Mouse (Mus musculus) MEL (cell line): ENCODE data around the gene Rnf141. TPM values are rescaled to one million over a fixed set of nuclear protein-coding genes. Genes with fewer than 3 reads are reported as not detected.

ENCODE experiments used
- DNase-seq: peaks from one replicate; pipeline ENCODE4 v3.0.0; 2011; ENCODE audit warnings: low read depth, low spot score
- H3K27ac ChIP-seq: 2 replicates; pipeline ENCODE4 v1.5.1; 2012; ENCODE audit warnings: low read depth, mild to moderate bottlenecking, control low read depth, low read length, moderate library complexity; ENCODE audit not compliant: control insufficient read depth
- H3K27me3 ChIP-seq, 2 experiments: fragments of 150-350 bp in 1 of 2; sonication (generic) in 1 of 2; 2 replicates each; pipeline ENCODE4 v1.6.1; 2012; ENCODE audit warnings: low read length in 2 of 2, mild to moderate bottlenecking in 2 of 2, improper control_type of control experiment in 1 of 2, moderate library complexity in 1 of 2; ENCODE audit not compliant: insufficient read depth in 2 of 2, control insufficient read depth in 1 of 2
- H3K36me3 ChIP-seq, 2 experiments: 2 replicates each; pipeline ENCODE4 v1.6.1; 2012 to 2014; ENCODE audit warnings: low read length in 2 of 2, improper control_type of control experiment in 1 of 2, inconsistent platforms in 1 of 2, mild to moderate bottlenecking in 1 of 2; ENCODE audit not compliant: insufficient read depth in 2 of 2, control insufficient read depth in 1 of 2
- H3K4me1 ChIP-seq, 2 experiments: fragments of 150-350 bp in 1 of 2; sonication (generic) in 1 of 2; 2 replicates each; pipeline ENCODE4 v1.6.1; 2012; ENCODE audit warnings: low read length in 2 of 2, improper control_type of control experiment in 1 of 2, mild to moderate bottlenecking in 1 of 2; ENCODE audit not compliant: insufficient read depth in 2 of 2, control insufficient read depth in 1 of 2
- H3K4me3 ChIP-seq, 2 experiments: fragments of 150-350 bp in 1 of 2; sonication (generic) in 1 of 2; 2 replicates each; pipeline ENCODE4 v1.5.1; 2012; ENCODE audit warnings: low read depth in 2 of 2, low read length in 2 of 2, mild to moderate bottlenecking in 2 of 2, moderate library complexity in 2 of 2, control low read depth in 1 of 2, improper control_type of control experiment in 1 of 2; ENCODE audit not compliant: control insufficient read depth in 1 of 2, insufficient read depth in 1 of 2
- H3K79me2 ChIP-seq: 2 replicates; pipeline ENCODE4 v1.6.1; 2012; ENCODE audit warnings: mild to moderate bottlenecking, low read length, moderate library complexity; ENCODE audit not compliant: control insufficient read depth, poor library complexity, insufficient read depth
- H3K9ac ChIP-seq: 2 replicates; pipeline ENCODE4 v1.6.1; 2012; ENCODE audit warnings: low read depth, mild to moderate bottlenecking, control low read depth, low read length, moderate library complexity; ENCODE audit not compliant: control insufficient read depth, poor library complexity, severe bottlenecking
- H3K9me3 ChIP-seq: fragments of 150-350 bp; sonication (generic); replicated peaks from 2 replicates; pipeline ENCODE4 v1.6.1; 2012; ENCODE audit warnings: mild to moderate bottlenecking, low read length, improper control_type of control experiment, moderate library complexity; ENCODE audit not compliant: insufficient read depth
- BHLHE40 ChIP-seq: IDR thresholded peaks from 2 replicates; pipeline ENCODE4 v1.6.1; 2012; ENCODE audit warnings: low read depth, mild to moderate bottlenecking, inconsistent platforms, low read length, improper control_type of control experiment, borderline replicate concordance
- CHD1 ChIP-seq: IDR thresholded peaks from 2 replicates; pipeline ENCODE4 v1.6.1; 2012; ENCODE audit warnings: low read depth, mild to moderate bottlenecking, inconsistent platforms, low read length, improper control_type of control experiment
- CHD2 ChIP-seq: IDR thresholded peaks from 2 replicates; pipeline ENCODE4 v1.6.1; 2011; ENCODE audit warnings: low read length, improper control_type of control experiment
- CTCF ChIP-seq, 3 experiments: IDR thresholded peaks in 2 of 3; conservative IDR thresholded peaks in 1 of 3; 2 replicates each; pipeline ENCODE4 v1.5.1; 2011 to 2012; ENCODE audit warnings: low read length in 3 of 3, low read depth in 2 of 3, mild to moderate bottlenecking in 2 of 3, improper control_type of control experiment in 1 of 3, inconsistent platforms in 1 of 3, mixed read lengths in 1 of 3, moderate library complexity in 1 of 3; ENCODE audit not compliant: control insufficient read depth in 1 of 3, insufficient read depth in 1 of 3, poor library complexity in 1 of 3, severe bottlenecking in 1 of 3
- ELF1 ChIP-seq: IDR thresholded peaks from 2 replicates; pipeline ENCODE4 v1.6.1; 2014; ENCODE audit warnings: low read depth, mild to moderate bottlenecking, inconsistent platforms, low read length, improper control_type of control experiment, moderate library complexity
- EP300 ChIP-seq, 2 experiments: IDR thresholded peaks; 2 replicates each; pipeline ENCODE4 v1.6.1; 2011; ENCODE audit warnings: improper control_type of control experiment in 2 of 2, low read length in 2 of 2, low read depth in 1 of 2, mild to moderate bottlenecking in 1 of 2
- ETS1 ChIP-seq: IDR thresholded peaks from 2 replicates; pipeline ENCODE4 v1.6.1; 2012; ENCODE audit warnings: low read depth, mild to moderate bottlenecking, inconsistent platforms, low read length, improper control_type of control experiment, moderate library complexity
- GABPA ChIP-seq: IDR thresholded peaks from 2 replicates; pipeline ENCODE4 v1.6.1; 2012; ENCODE audit warnings: low read depth, mild to moderate bottlenecking, inconsistent platforms, low read length, improper control_type of control experiment, moderate library complexity
- GATA1 ChIP-seq: IDR thresholded peaks from 2 replicates; pipeline ENCODE4 v1.6.1; 2011; ENCODE audit warnings: low read depth, low read length, improper control_type of control experiment
- JUND ChIP-seq: IDR thresholded peaks from 2 replicates; pipeline ENCODE4 v1.6.1; 2011; ENCODE audit warnings: low read depth, mild to moderate bottlenecking, improper control_type of control experiment, low read length
- KAT2A ChIP-seq: conservative IDR thresholded peaks from 2 replicates; pipeline ENCODE4 v1.6.1; 2012; ENCODE audit warnings: low read depth, low read length, improper control_type of control experiment, inconsistent platforms
- MAFK ChIP-seq: IDR thresholded peaks from 2 replicates; pipeline ENCODE4 v1.6.1; 2011; ENCODE audit warnings: low read depth, mild to moderate bottlenecking, low read length, improper control_type of control experiment, borderline replicate concordance
- MAX ChIP-seq: IDR thresholded peaks from 2 replicates; pipeline ENCODE4 v1.6.1; 2011; ENCODE audit warnings: low read length, improper control_type of control experiment
- MAZ ChIP-seq: IDR thresholded peaks from 2 replicates; pipeline ENCODE4 v1.6.1; 2012; ENCODE audit warnings: low read depth, mild to moderate bottlenecking, inconsistent platforms, low read length, improper control_type of control experiment
- MEF2A ChIP-seq: IDR thresholded peaks from 2 replicates; pipeline ENCODE4 v1.6.1; 2014; ENCODE audit warnings: low read depth, mild to moderate bottlenecking, inconsistent platforms, low read length, improper control_type of control experiment; ENCODE audit not compliant: poor library complexity, insufficient replicate concordance, severe bottlenecking; ENCODE audit errors: extremely low read depth
- MXI1 ChIP-seq: IDR thresholded peaks from 2 replicates; pipeline ENCODE4 v1.6.1; 2011; ENCODE audit warnings: mild to moderate bottlenecking, low read depth, low read length, improper control_type of control experiment
- MYB ChIP-seq: IDR thresholded peaks from 2 replicates; pipeline ENCODE4 v1.6.1; 2011; ENCODE audit warnings: mild to moderate bottlenecking, low read depth, low read length, improper control_type of control experiment
- MYC ChIP-seq: IDR thresholded peaks from 2 replicates; pipeline ENCODE4 v1.6.1; 2011; ENCODE audit warnings: low read depth, mild to moderate bottlenecking, low read length, improper control_type of control experiment, moderate library complexity
- NELFE ChIP-seq: IDR thresholded peaks from 2 replicates; pipeline ENCODE4 v1.6.1; 2011; ENCODE audit warnings: low read depth, low read length, improper control_type of control experiment
- NRF1 ChIP-seq: IDR thresholded peaks from 2 replicates; pipeline ENCODE4 v1.6.1; 2014; ENCODE audit warnings: low read depth, mild to moderate bottlenecking, inconsistent platforms, low read length, improper control_type of control experiment, moderate library complexity; ENCODE audit not compliant: poor library complexity, insufficient read depth, severe bottlenecking
- POLR2A ChIP-seq, 2 experiments: IDR thresholded peaks; 2 replicates each; pipeline ENCODE4 v1.6.1; 2011 to 2012; ENCODE audit warnings: low read length in 2 of 2, mild to moderate bottlenecking in 2 of 2, control low read depth in 1 of 2, improper control_type of control experiment in 1 of 2, low read depth in 1 of 2, moderate library complexity in 1 of 2; ENCODE audit not compliant: control insufficient read depth in 1 of 2, insufficient read depth in 1 of 2, poor library complexity in 1 of 2
- POLR2AphosphoS2 ChIP-seq: IDR thresholded peaks from 2 replicates; pipeline ENCODE4 v1.6.1; 2011; ENCODE audit warnings: low read length, improper control_type of control experiment
- POLR2AphosphoS5 ChIP-seq: IDR thresholded peaks from 2 replicates; pipeline ENCODE4 v1.6.1; 2012; ENCODE audit warnings: low read depth, borderline replicate concordance, mild to moderate bottlenecking, inconsistent platforms, low read length, moderate library complexity, mixed read lengths
- RAD21 ChIP-seq: IDR thresholded peaks from 2 replicates; pipeline ENCODE4 v1.6.1; 2011; ENCODE audit warnings: mild to moderate bottlenecking, low read depth, low read length, improper control_type of control experiment
- RCOR1 ChIP-seq: IDR thresholded peaks from 2 replicates; pipeline ENCODE4 v1.6.1; 2012; ENCODE audit warnings: low read depth, mild to moderate bottlenecking, inconsistent platforms, low read length, improper control_type of control experiment
- SIN3A ChIP-seq: IDR thresholded peaks from 2 replicates; pipeline ENCODE4 v1.6.1; 2012; ENCODE audit warnings: low read length, improper control_type of control experiment, inconsistent platforms
- SMC3 ChIP-seq: IDR thresholded peaks from 2 replicates; pipeline ENCODE4 v1.6.1; 2011; ENCODE audit warnings: low read depth, low read length, improper control_type of control experiment
- TAL1 ChIP-seq: IDR thresholded peaks from 2 replicates; pipeline ENCODE4 v1.6.1; 2012; ENCODE audit warnings: mild to moderate bottlenecking, inconsistent platforms, low read length, moderate library complexity, mixed read lengths
- TBP ChIP-seq: IDR thresholded peaks from 2 replicates; pipeline ENCODE4 v1.8.0; 2011; ENCODE audit warnings: low read depth, low read length, improper control_type of control experiment
- TCF12 ChIP-seq: IDR thresholded peaks from 2 replicates; pipeline ENCODE4 v1.6.1; 2014; ENCODE audit warnings: low read depth, mild to moderate bottlenecking, inconsistent platforms, low read length, improper control_type of control experiment, moderate library complexity
- UBTF ChIP-seq: IDR thresholded peaks from 2 replicates; pipeline ENCODE4 v1.6.1; 2012; ENCODE audit warnings: low read depth, mild to moderate bottlenecking, inconsistent platforms, low read length, improper control_type of control experiment, moderate library complexity, borderline replicate concordance; ENCODE audit not compliant: insufficient read depth
- USF1 ChIP-seq: IDR thresholded peaks from 2 replicates; pipeline ENCODE4 v1.6.1; 2014; ENCODE audit warnings: low read depth, mild to moderate bottlenecking, inconsistent platforms, low read length, improper control_type of control experiment, moderate library complexity
- USF2 ChIP-seq, 2 experiments: IDR thresholded peaks; 2 replicates each; pipeline ENCODE4 v1.6.1; 2011 to 2012; ENCODE audit warnings: improper control_type of control experiment in 2 of 2, low read length in 2 of 2, borderline replicate concordance in 1 of 2, inconsistent platforms in 1 of 2, low read depth in 1 of 2, mild to moderate bottlenecking in 1 of 2; ENCODE audit not compliant: insufficient read depth in 1 of 2
- ZC3H11A ChIP-seq: IDR thresholded peaks from 2 replicates; pipeline ENCODE4 v1.6.1; 2012; ENCODE audit warnings: low read depth, mild to moderate bottlenecking, inconsistent platforms, low read length, improper control_type of control experiment
- ZKSCAN1 ChIP-seq: IDR thresholded peaks from 2 replicates; pipeline ENCODE4 v1.6.1; 2012; ENCODE audit warnings: low read depth, mild to moderate bottlenecking, inconsistent platforms, low read length, improper control_type of control experiment, moderate library complexity
- ZMIZ1 ChIP-seq: IDR thresholded peaks from 2 replicates; pipeline ENCODE4 v1.6.1; 2012; ENCODE audit warnings: low read depth, mild to moderate bottlenecking, inconsistent platforms, low read length, improper control_type of control experiment, moderate library complexity
- ZNF384 ChIP-seq: IDR thresholded peaks from 2 replicates; pipeline ENCODE4 v1.6.1; 2012; ENCODE audit warnings: low read depth, mild to moderate bottlenecking, inconsistent platforms, low read length, improper control_type of control experiment
- polyA plus RNA-seq, 2 experiments: library from polyadenylated mRNA; stranded (reverse) in 1 of 2; unstranded in 1 of 2; fragments of >175 nt in 1 of 2; fragments of >200 nt in 1 of 2; gene quantifications; 2 replicates each; pipeline versions ENCODE4 v1.2.1 to v1.2.4; 2012; ENCODE audit warnings: low replicate concordance in 2 of 2, low read depth in 1 of 2; ENCODE audit not compliant: insufficient read length in 2 of 2, insufficient read depth in 1 of 2, missing spikeins in 1 of 2
- total RNA-seq: library from RNA; depleted of rRNA; stranded (reverse); fragments of 300-350 nt; gene quantifications from 2 replicates; pipeline ENCODE4 v1.2.3, GENCODE M21; 2012

Rnf141 gene
- total and polyA plus RNA-seq, 3 experiments = 18.8 to 19.7 TPM; not detected in 1

DNA sequence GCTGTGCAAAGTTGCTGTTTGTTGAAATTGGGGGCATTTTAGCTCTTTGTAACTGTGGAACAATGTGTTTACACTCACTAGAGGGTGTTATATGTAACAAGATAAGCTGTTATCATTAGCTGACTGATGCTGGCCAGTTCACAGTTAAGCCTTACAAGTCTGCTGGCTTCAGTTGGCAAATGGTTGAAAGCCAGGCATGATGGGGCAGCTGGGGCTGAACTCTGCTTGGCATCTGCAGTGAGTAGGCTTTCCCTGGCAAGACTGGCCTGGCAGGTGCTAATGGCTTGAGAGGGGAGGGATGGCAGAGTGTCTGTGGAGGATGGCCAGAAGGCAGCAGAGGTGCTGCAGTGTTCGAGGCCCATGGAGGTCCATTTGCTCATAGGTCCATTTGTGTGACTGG, 70.2 kb downstream of the Rnf141 start:
- Histone ChIP-seq H3K4me1 (peaks cover 17 to 52% of the 10 kb centered on the region in 2 experiments), H3K9me3 (no peaks in the 10 kb centered on the region), H3K4me3 (peak overlapping the region; percentile 55 to 83), H3K27ac (peak overlapping the region; percentile 91), H3K79me2 (peaks cover 6% of the 10 kb centered on the region), H3K9ac (peak overlapping the region; percentile 71), H3K36me3 (peaks cover 0 to 61% of the 10 kb centered on the region in 2 experiments; a peak in 2 of 4 replicates), H3K27me3 (no peaks in the 10 kb centered on the region)
- peak; percentile 72 for DNase-seq
- TF ChIP-seq ELF1 = no peak
- no peak for TF ChIP-seq NRF1
- TF ChIP-seq MYB = 0 out of 2 replicates have a peak, but pooled peaks have one; percentile 56
- TF ChIP-seq USF2 (IDR thresholded peaks at IDR 0.05; ENCODE audit: borderline replicate concordance in 1 of 2, insufficient read depth in 1 of 2, low read depth in 1 of 2, low read length in 2 of 2) = no peak
- TF ChIP-seq MXI1 = peak; percentile 68
- TF ChIP-seq KAT2A = no peak
- no peak for TF ChIP-seq JUND
- no peak for TF ChIP-seq ZC3H11A
- no peak; the same call in 1 of the 2 replicates for TF ChIP-seq POLR2AphosphoS5
- 0 out of 2 replicates have a peak, but pooled peaks have one; percentile 86 for TF ChIP-seq CHD1
- peak; percentile 83 for TF ChIP-seq GATA1
- no peak for TF ChIP-seq CHD2
- no peak; the same call in none of the 2 replicates for TF ChIP-seq MAZ
- peak; percentile 66; the same call in 1 of the 2 replicates for TF ChIP-seq ZMIZ1
- TF ChIP-seq TCF12 = peak; percentile 84
- TF ChIP-seq ZNF384 = no peak
- TF ChIP-seq MAFK = no peak
- TF ChIP-seq POLR2A (IDR thresholded peaks at IDR 0.05; ENCODE audit: control insufficient read depth in 1 of 2, insufficient read depth in 1 of 2, low read depth in 1 of 2, low read length in 2 of 2, poor library complexity in 1 of 2) = no peak; a peak in 1 of 4 replicates
- TF ChIP-seq CTCF (IDR thresholded peaks at IDR 0.05 in 2 of 3, conservative IDR thresholded peaks at IDR 0.05 in 1 of 3; ENCODE audit: control insufficient read depth in 1 of 3, insufficient read depth in 1 of 3, low read depth in 2 of 3, low read length in 3 of 3, poor library complexity in 1 of 3, severe bottlenecking in 1 of 3) = no peak
- peak; percentile 60 for TF ChIP-seq SIN3A
- peak; percentile 29; the same call in 1 of the 2 replicates for TF ChIP-seq BHLHE40
- TF ChIP-seq NELFE = peak; percentile 39; the same call in 1 of the 2 replicates
- peak; percentile 33; the same call in 1 of the 2 replicates for TF ChIP-seq RCOR1
- TF ChIP-seq TBP = no peak
- no peak for TF ChIP-seq UBTF
- peak; percentile 65 for TF ChIP-seq ETS1
- no peak for TF ChIP-seq GABPA
- no peak for TF ChIP-seq MYC
- TF ChIP-seq MEF2A = no peak
- peak; percentile 40 for TF ChIP-seq TAL1
- TF ChIP-seq EP300 (IDR thresholded peaks at IDR 0.05; ENCODE audit: low read depth in 1 of 2, low read length in 2 of 2) = peak; percentile 62 to 70
- no peak for TF ChIP-seq ZKSCAN1
- TF ChIP-seq POLR2AphosphoS2 = no peak
- no peak for TF ChIP-seq SMC3
- TF ChIP-seq MAX = peak; percentile 27; the same call in 1 of the 2 replicates
- TF ChIP-seq USF1 = no peak
- TF ChIP-seq RAD21 = no peak
